Mouse (Mus musculus): ENCODE data around the gene Nup43. TPM values are rescaled to one million over a fixed set of nuclear protein-coding genes. Genes with fewer than 3 reads are reported as not detected.

Gene Nup43
- polyA plus RNA-seq, 1 experiment from 2014 or later = 26.8 TPM

- WGBS = 75% methylated on average over 7 of the region's 7 CpGs
- ATAC-seq = no peak
These were observed 47.8 kb downstream of the Nup43 start for GRCm38 (mm10) chr10:7715056-7715455.

GRCm38 (mm10) chr10:7725751-7726500, 58.6 kb downstream of the Nup43 start, which contains the start of gene Katna1:
Gene Katna1, plus strand, starts transcription at chr10:7726000.
- no peaks in the 10 kb centered on the region for H3K36me3 ChIP-seq (ENCODE audit: control insufficient read depth, insufficient read depth, low read length)
- ATAC-seq = peak; percentile 99
- H3K27ac ChIP-seq (ENCODE audit: low read length) = peak within 1 kb of the TSS; percentile 81
- H3K27me3 ChIP-seq (ENCODE audit: control insufficient read depth, insufficient read depth, low read depth, low read length) = no peaks in the 10 kb centered on the region
- peaks cover 19% of the 10 kb centered on the region for H3K4me1 ChIP-seq (ENCODE audit: control insufficient read depth, insufficient read depth, low read length)
- no peaks in the 10 kb centered on the region for H3K9me3 ChIP-seq (replicated peaks; ENCODE audit: control insufficient read depth, low read length, poor library complexity, severe bottlenecking)
- peak within 1 kb of the TSS; percentile 80 for H3K9ac ChIP-seq (ENCODE audit: low read depth, low read length)
- under 1% methylated on average over 49 of the region's 49 CpGs for WGBS
- H3K4me3 ChIP-seq (ENCODE audit: low read depth, low read length) = peak within 1 kb of the TSS; percentile 87
- peak within 1 kb of the TSS; percentile 79 for H3K4me2 ChIP-seq (ENCODE audit: low read length)

More at GRCm38 (mm10) chr10:7715056-7715455, 47.8 kb downstream of the Nup43 start:
- Histone ChIP-seq H3K9ac (ENCODE audit: low read depth, low read length) (no peak overlapping the region), H3K27me3 (ENCODE audit: control insufficient read depth, insufficient read depth, low read depth, low read length) (no peaks in the 10 kb centered on the region), H3K36me3 (ENCODE audit: control insufficient read depth, insufficient read depth, low read length) (peaks cover 20% of the 10 kb centered on the region), H3K4me2 (ENCODE audit: low read length) (no peak overlapping the region), H3K27ac (ENCODE audit: low read length) (no peak overlapping the region), H3K4me3 (ENCODE audit: low read depth, low read length) (no peak overlapping the region), H3K4me1 (ENCODE audit: control insufficient read depth, insufficient read depth, low read length) (no peaks in the 10 kb centered on the region), H3K9me3 (replicated peaks; ENCODE audit: control insufficient read depth, low read length, poor library complexity, severe bottlenecking) (no peaks in the 10 kb centered on the region)

- Histone ChIP-seq H3K4me3 (ENCODE audit: low read depth, low read length) (peak overlapping the region; percentile 87), H3K4me1 (ENCODE audit: control insufficient read depth, insufficient read depth, low read length) (peaks cover 19% of the 10 kb centered on the region), H3K9me3 (replicated peaks; ENCODE audit: control insufficient read depth, low read length, poor library complexity, severe bottlenecking) (no peaks in the 10 kb centered on the region), H3K27me3 (ENCODE audit: control insufficient read depth, insufficient read depth, low read depth, low read length) (no peaks in the 10 kb centered on the region), H3K9ac (ENCODE audit: low read depth, low read length) (peak overlapping the region; percentile 80), H3K27ac (ENCODE audit: low read length) (peak overlapping the region; percentile 81; the same call in 1 of the 2 replicates), H3K36me3 (ENCODE audit: control insufficient read depth, insufficient read depth, low read length) (no peaks in the 10 kb centered on the region), H3K4me2 (ENCODE audit: low read length) (peak overlapping the region; percentile 71)
- WGBS = 0% methylated on average over 8 of the region's 8 CpGs
- no peak for ATAC-seq
These were observed 59.2 kb downstream of the Nup43 start for GRCm38 (mm10) chr10:7726501-7726812.

- 28% methylated on average over 3 of the region's 3 CpGs for WGBS
- no peak overlapping the region; the same call in 1 of the 2 replicates for H3K9ac ChIP-seq (ENCODE audit: low read depth, low read length)
- H3K27ac ChIP-seq (ENCODE audit: low read length) = no peak overlapping the region
- no peaks in the 10 kb centered on the region for H3K27me3 ChIP-seq (ENCODE audit: control insufficient read depth, insufficient read depth, low read depth, low read length)
- no peak for ATAC-seq
- H3K4me1 ChIP-seq (ENCODE audit: control insufficient read depth, insufficient read depth, low read length) = peaks cover 21% of the 10 kb centered on the region
- no peak overlapping the region for H3K4me3 ChIP-seq (ENCODE audit: low read depth, low read length)
- no peaks in the 10 kb centered on the region for H3K9me3 ChIP-seq (replicated peaks; ENCODE audit: control insufficient read depth, low read length, poor library complexity, severe bottlenecking)
- H3K4me2 ChIP-seq (ENCODE audit: low read length) = peak overlapping the region; percentile 71
- H3K36me3 ChIP-seq (ENCODE audit: control insufficient read depth, insufficient read depth, low read length) = no peaks in the 10 kb centered on the region
These were observed 59.7 kb downstream of the Nup43 start for GRCm38 (mm10) chr10:7727011-7727410.

Other genes with a start within 250 kb of the Nup43 start
- gene Ulbp1, start 193.9 kb upstream of the Nup43 start, polyA plus RNA-seq (2015; fragmentation: Nextera tagmentation; extraction: Ambion mirVana) = 0.57 and 0.78 TPM in 2 replicates
- gene Lrp11, start 77.7 kb upstream of the Nup43 start, polyA plus RNA-seq (2015; fragmentation: Nextera tagmentation; extraction: Ambion mirVana) = 37.1 and 37.6 TPM in 2 replicates
- gene Pcmt1, start 13.6 kb downstream of the Nup43 start, polyA plus RNA-seq (2015; fragmentation: Nextera tagmentation; extraction: Ambion mirVana) = 164 and 177 TPM in 2 replicates
- 10.6 and 11.5 TPM in 2 replicates for gene Lats1, start 13.7 kb downstream of the Nup43 start, polyA plus RNA-seq (2015; fragmentation: Nextera tagmentation; extraction: Ambion mirVana)
- 25.3 and 28.9 TPM in 2 replicates for gene Katna1, start 58.5 kb downstream of the Nup43 start, polyA plus RNA-seq (2015; fragmentation: Nextera tagmentation; extraction: Ambion mirVana)
- gene Ginm1, start 125.3 kb downstream of the Nup43 start, polyA plus RNA-seq (2015; fragmentation: Nextera tagmentation; extraction: Ambion mirVana) = 48.1 and 49.5 TPM in 2 replicates
- 51.9 and 55.7 TPM in 2 replicates for gene Ppil4, start 125.4 kb downstream of the Nup43 start, polyA plus RNA-seq (2015; fragmentation: Nextera tagmentation; extraction: Ambion mirVana)
- gene Zc3h12d, start 165.0 kb downstream of the Nup43 start, polyA plus RNA-seq (2015; fragmentation: Nextera tagmentation; extraction: Ambion mirVana) = 0.16 and 0.25 TPM in 2 replicates